Mouse (Mus musculus) liver, postnatal 0 days (tissue): Measurements from ENCODE around the gene Snx12. TPM values are rescaled to one million over a fixed set of nuclear protein-coding genes. Genes with fewer than 3 reads are reported as not detected.

Experiments used
- ATAC-seq: fragments of 200-750 bp; cut with Nextera tagmentation; 2 replicates; pipeline ENCODE4 v1.8.0; 2017; ENCODE audit warnings: mild to moderate bottlenecking, moderate library complexity
- DNase-seq: peaks from one replicate; pipeline ENCODE4 v3.0.0-alpha.2; 2016
- H3K27ac ChIP-seq: fragments of 300-500 bp; sonication (generic); 2 replicates; pipeline ENCODE4 v1.5.1; 2014; ENCODE audit warnings: antibody characterized with exemption, moderate library complexity, mild to moderate bottlenecking, low read depth
- H3K27me3 ChIP-seq: fragments of 300-500 bp; sonication (generic); 2 replicates; pipeline ENCODE4 v1.6.1; 2014; ENCODE audit warnings: low read length, control low read depth, mixed read lengths; ENCODE audit not compliant: insufficient read depth
- H3K36me3 ChIP-seq: fragments of 300-500 bp; sonication (generic); replicated peaks from 2 replicates; pipeline ENCODE4 v1.6.1; 2014; ENCODE audit warnings: mild to moderate bottlenecking, control low read depth, low read length, moderate library complexity, mixed read lengths; ENCODE audit not compliant: insufficient read depth
- H3K4me1 ChIP-seq: fragments of 300-500 bp; sonication (generic); 2 replicates; pipeline ENCODE4 v1.6.1; 2014; ENCODE audit warnings: antibody characterized with exemption, mild to moderate bottlenecking, control low read depth; ENCODE audit not compliant: insufficient read depth
- H3K4me2 ChIP-seq: fragments of 300-500 bp; sonication (generic); 2 replicates; pipeline ENCODE4 v1.6.1; 2014; ENCODE audit warnings: low read depth, mild to moderate bottlenecking, low read length, moderate library complexity, mixed read lengths
- H3K4me3 ChIP-seq: fragments of 300-500 bp; sonication (generic); 2 replicates; pipeline ENCODE4 v1.5.1; 2014; ENCODE audit warnings: low read depth, low read length
- H3K9ac ChIP-seq: fragments of 300-500 bp; sonication (generic); replicated peaks from 2 replicates; pipeline ENCODE4 v1.6.1; 2014; ENCODE audit warnings: mild to moderate bottlenecking, moderate library complexity
- H3K9me3 ChIP-seq: fragments of 300-500 bp; sonication (generic); 2 replicates; pipeline ENCODE4 v1.6.1; 2016; ENCODE audit warnings: mild to moderate bottlenecking, control low read depth, low read length, mixed read lengths
- CTCF ChIP-seq: sonication (generic); IDR thresholded peaks from 2 replicates; pipeline ENCODE4 v1.5.1; 2016; ENCODE audit warnings: antibody characterized with exemption, low read depth
- EP300 ChIP-seq: IDR thresholded peaks from 2 replicates; pipeline ENCODE4 v1.6.1; 2016; ENCODE audit warnings: antibody characterized with exemption, low read depth, mild to moderate bottlenecking
- WGBS: fragments of 180-500 bp; shearing (Covaris S2); extraction: QIAGEN DNeasy Blood & Tissue Kit; methylation state at CpG from one replicate; pipeline ENCODE4 v1.1.7; 2014; ENCODE audit not compliant: insufficient replicate concordance; 5-methylcytosine and 5-hydroxymethylcytosine counted together
- polyA plus RNA-seq: library from polyadenylated mRNA; unstranded; fragments of >200 nt; fragmentation: Nextera tagmentation; extraction: Ambion mirVana; gene quantifications from 2 replicates; pipeline ENCODE4 v1.2.1, GENCODE M21; 2015

Gene Snx12
- polyA plus RNA-seq, 1 experiment from 2014 or later: 17.6 TPM

DNA sequence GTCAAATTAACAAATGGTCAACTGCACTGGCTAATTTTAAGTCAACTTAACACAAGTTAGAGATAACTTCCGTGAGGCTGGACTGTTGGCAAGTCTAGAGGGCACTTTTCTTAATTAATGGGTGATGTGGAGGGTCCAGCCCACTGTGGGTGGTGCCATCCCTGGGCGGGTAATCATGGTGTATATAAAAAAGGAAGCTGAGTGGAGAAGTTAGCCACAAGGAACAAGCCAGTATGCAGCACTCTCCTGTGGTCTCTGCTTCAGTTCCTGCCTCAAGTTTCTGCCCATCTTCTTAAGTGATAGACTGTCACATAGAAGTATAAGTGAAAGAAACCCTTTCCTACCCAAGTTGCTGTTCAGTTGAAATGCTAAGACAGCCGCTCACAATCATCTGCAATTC is 33.1 kb downstream of the Snx12 start:
- WGBS: 51% methylated on average over 3 of the region's 3 CpGs
- TF ChIP-seq CTCF: no peak
- no peak for TF ChIP-seq EP300
- H3K9ac ChIP-seq: no peak overlapping the region
- no peak overlapping the region for H3K27ac ChIP-seq
- DNase-seq (no peak), ATAC-seq (no peak)
- H3K9me3 ChIP-seq: no peaks in the 10 kb centered on the region
- H3K27me3 ChIP-seq: no peaks in the 10 kb centered on the region
- no peaks in the 10 kb centered on the region for H3K4me1 ChIP-seq
- no peak overlapping the region for H3K4me3 ChIP-seq
- H3K4me2 ChIP-seq: no peak overlapping the region
- no peaks in the 10 kb centered on the region for H3K36me3 ChIP-seq

DNA sequence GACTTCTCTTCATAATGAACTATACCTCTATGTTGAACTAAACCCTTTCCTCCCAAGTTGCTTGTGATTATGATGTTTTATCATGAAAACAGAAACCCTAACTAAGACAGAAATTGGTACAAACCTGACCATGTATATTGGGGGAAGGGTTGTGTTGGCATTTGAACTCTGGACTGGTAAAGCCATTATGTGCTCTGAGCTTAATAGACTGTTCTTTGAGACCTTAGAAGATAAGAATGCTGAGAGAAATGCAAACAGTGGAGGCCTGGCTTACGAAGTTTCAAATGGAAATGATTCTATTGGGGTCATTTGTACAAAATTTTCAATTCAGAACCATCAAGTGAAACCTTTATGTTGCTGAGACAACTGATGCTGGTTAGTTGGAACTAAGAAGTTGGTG is 34.7 kb downstream of the Snx12 start:
- no peak overlapping the region for H3K4me2 ChIP-seq
- H3K27me3 ChIP-seq: no peaks in the 10 kb centered on the region; the same call in 1 of the 2 replicates
- no peaks in the 10 kb centered on the region for H3K9me3 ChIP-seq
- ATAC-seq (no peak), DNase-seq (no peak)
- H3K27ac ChIP-seq: no peak overlapping the region
- WGBS: 63% methylated on average over 1 of the region's 1 CpGs
- TF ChIP-seq EP300: no peak
- no peak for TF ChIP-seq CTCF
- H3K4me3 ChIP-seq: no peak overlapping the region
- no peaks in the 10 kb centered on the region for H3K36me3 ChIP-seq
- no peak overlapping the region for H3K9ac ChIP-seq
- H3K4me1 ChIP-seq: no peaks in the 10 kb centered on the region

DNA sequence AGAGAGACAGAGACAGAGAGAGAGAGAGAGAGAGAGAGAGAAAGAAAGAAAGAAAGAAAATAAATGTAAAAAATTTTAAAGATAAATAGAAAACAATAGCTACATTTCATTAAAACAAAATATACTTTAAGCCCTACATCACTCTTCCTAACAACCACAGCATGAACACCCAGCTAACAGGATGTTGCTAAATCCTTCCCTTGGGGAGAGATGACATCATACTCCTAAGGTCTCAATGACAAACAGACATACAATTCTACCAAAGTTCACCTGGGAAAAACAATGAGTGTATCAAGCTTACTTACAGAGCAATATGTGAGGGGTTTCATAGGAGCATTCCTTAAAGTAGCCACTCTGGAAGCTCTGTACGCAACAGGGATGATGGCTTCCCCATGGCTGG is 49.0 kb downstream of the Snx12 start:
- WGBS: 79% methylated on average over 1 of the region's 1 CpGs
- Histone ChIP-seq H3K27me3 (no peaks in the 10 kb centered on the region), H3K36me3 (no peaks in the 10 kb centered on the region), H3K4me1 (no peaks in the 10 kb centered on the region), H3K9ac (no peak overlapping the region), H3K27ac (no peak overlapping the region), H3K4me3 (no peak overlapping the region), H3K4me2 (no peak overlapping the region), H3K9me3 (no peaks in the 10 kb centered on the region)
- DNase-seq: no peak
- no peak for TF ChIP-seq CTCF
- TF ChIP-seq EP300: no peak
- ATAC-seq: no peak

DNA sequence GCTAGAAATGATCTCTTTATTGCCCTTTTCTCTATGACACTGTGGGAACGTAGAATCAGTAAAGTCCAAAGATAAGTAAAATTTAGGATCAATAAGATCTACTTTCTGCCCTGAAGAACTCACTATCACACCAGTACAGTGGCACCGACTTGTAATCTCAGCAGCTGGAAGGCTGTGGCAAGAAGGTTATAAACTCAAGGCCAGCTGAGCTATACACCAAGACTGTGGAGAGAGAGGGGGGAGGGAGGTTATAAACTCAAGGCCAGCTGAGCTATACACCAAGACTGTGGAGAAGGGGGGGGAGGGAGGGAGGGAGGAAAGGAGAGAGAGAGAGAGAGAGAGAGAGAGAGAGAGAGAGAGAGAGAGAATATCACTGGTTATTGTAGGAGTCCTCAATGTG is 53.9 kb downstream of the Snx12 start:
- WGBS: 56% methylated on average over 2 of the region's 2 CpGs
- Histone ChIP-seq H3K9ac (no peak overlapping the region), H3K4me3 (no peak overlapping the region), H3K27ac (no peak overlapping the region), H3K36me3 (no peaks in the 10 kb centered on the region), H3K4me1 (no peaks in the 10 kb centered on the region), H3K9me3 (no peaks in the 10 kb centered on the region), H3K27me3 (no peaks in the 10 kb centered on the region), H3K4me2 (no peak overlapping the region)
- ATAC-seq (no peak), DNase-seq (no peak)
- no peak for TF ChIP-seq EP300
- no peak for TF ChIP-seq CTCF

DNA sequence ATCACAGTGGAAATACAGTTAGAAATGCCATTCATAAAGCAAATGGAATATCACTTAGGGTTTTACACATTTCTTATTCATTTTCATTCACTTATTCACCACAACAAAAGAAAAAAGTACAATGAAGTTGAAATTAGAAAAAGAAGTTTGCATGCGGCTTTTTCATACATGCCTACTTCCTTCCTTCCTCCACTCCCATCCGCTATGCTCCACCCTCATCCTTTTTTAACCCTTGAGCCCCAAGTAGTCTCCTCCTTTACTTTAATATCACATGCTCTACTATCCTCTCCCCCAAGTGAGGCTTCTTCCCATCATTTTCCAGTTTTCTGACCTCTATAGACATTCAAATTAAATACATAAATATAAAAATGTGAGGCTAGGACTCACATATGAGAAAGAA is 58.6 kb downstream of the Snx12 start:
- no peak for ATAC-seq
- no peak for DNase-seq
- H3K27me3 ChIP-seq: 0 out of 2 replicates have a peak, but pooled peaks cover 3% of the 10 kb centered on the region
- no peaks in the 10 kb centered on the region for H3K9me3 ChIP-seq
- H3K27ac ChIP-seq: no peak overlapping the region
- H3K9ac ChIP-seq: no peak overlapping the region
- no peak for TF ChIP-seq EP300
- TF ChIP-seq CTCF: no peak
- H3K4me3 ChIP-seq: no peak overlapping the region
- no peaks in the 10 kb centered on the region for H3K4me1 ChIP-seq
- WGBS: 28% methylated on average over 2 of the region's 2 CpGs
- no peak overlapping the region for H3K4me2 ChIP-seq
- H3K36me3 ChIP-seq: no peaks in the 10 kb centered on the region

DNA sequence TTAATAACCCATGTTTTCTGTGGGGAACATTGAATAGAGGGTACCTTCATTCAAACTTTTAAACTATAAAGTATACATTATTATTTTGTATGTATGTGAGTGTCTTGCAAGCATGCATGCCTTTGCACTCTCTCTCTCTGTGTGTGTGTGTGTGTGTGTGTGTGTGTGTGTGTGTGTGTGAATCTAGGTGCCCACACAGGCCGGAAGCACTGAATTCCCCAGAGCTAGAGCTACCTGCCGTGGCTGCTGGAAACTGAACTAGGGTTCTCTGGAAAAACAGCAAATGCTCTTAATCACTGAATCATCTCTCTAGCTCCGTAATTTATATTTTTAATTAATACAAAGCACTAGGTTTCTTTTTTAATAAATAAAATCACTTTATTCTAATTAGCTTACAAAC is 59.1 kb downstream of the Snx12 start:
- DNase-seq (no peak), ATAC-seq (no peak)
- 38% methylated on average over 3 of the region's 3 CpGs for WGBS
- Histone ChIP-seq H3K4me3 (no peak overlapping the region), H3K9me3 (no peaks in the 10 kb centered on the region), H3K27ac (no peak overlapping the region), H3K4me1 (no peaks in the 10 kb centered on the region), H3K36me3 (no peaks in the 10 kb centered on the region), H3K9ac (no peak overlapping the region), H3K4me2 (no peak overlapping the region), H3K27me3 (0 out of 2 replicates have a peak, but pooled peaks cover 3% of the 10 kb centered on the region)
- TF ChIP-seq CTCF (no peak), EP300 (no peak)

DNA sequence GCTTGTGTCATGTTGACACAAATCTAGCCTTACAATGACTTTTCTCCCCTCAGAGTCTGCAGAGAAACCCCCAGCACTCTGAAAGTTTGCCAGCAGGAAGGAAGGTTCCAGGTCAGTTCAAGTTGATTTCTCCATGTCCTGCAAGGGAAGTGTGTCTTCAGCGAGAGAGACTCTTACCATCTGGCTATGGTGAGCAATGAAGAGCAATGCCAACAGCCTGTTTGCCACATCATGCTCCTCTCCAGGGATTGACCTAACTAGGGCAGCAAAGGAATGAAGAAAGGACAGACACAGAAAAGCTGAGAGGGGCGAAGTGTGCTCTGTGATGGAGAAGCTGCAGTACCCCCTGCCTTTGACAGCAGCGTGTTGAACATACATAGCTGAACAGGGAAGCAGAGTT is 59.8 kb downstream of the Snx12 start:
- H3K9me3 ChIP-seq: no peaks in the 10 kb centered on the region
- no peak overlapping the region for H3K9ac ChIP-seq
- DNase-seq (no peak), ATAC-seq (no peak)
- TF ChIP-seq EP300: no peak
- TF ChIP-seq CTCF: no peak
- no peak overlapping the region for H3K27ac ChIP-seq
- no peak overlapping the region for H3K4me2 ChIP-seq
- 0 out of 2 replicates have a peak, but pooled peaks cover 3% of the 10 kb centered on the region for H3K27me3 ChIP-seq
- no peak overlapping the region for H3K4me3 ChIP-seq
- no peaks in the 10 kb centered on the region for H3K36me3 ChIP-seq
- WGBS: 63% methylated on average over 3 of the region's 3 CpGs
- no peaks in the 10 kb centered on the region for H3K4me1 ChIP-seq
